Mouse (Mus musculus) adrenal gland, postnatal 25 days (tissue): ENCODE measurements at regions not wholly inside any gene's neighbourhood (a gene's known extent, or its start where the extent isn't known, plus 50 kb on each side); places are given as distances from the start of the nearest gene placed in this dataset.
A peak's percentile ranks its signal among the peaks of the same experiment; 100 is the strongest.

Experiments used
- DNase-seq: peaks from one replicate; pipeline ENCODE4 v3.0.0; 2021; ENCODE audit warnings: mixed read lengths

GRCm38 (mm10) chr8:103808580-103808979 lies 292.8 kb upstream of the Cdh5 start:
- no peak for DNase-seq

DNA sequence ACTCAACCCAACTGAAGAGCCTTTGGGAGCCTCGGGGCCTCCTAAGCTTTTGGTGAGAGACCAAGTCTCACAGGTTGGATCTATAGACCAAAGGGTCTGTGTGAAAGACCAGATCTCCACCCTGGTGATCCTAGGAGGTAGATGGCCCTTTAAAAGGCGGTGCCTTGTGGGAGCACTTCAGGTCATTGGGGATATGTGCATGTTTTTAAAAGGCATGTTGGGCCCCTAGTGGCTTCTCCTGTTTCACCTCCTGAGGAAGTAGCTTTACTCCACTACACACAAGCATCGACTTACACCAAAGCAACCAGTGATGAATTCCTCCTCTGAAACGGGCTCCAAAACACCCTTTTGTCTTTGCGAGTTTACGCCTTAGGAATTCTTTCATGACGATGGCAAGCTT lies 292.3 kb upstream of the Cdh5 start:
- DNase-seq = no peak

DNA sequence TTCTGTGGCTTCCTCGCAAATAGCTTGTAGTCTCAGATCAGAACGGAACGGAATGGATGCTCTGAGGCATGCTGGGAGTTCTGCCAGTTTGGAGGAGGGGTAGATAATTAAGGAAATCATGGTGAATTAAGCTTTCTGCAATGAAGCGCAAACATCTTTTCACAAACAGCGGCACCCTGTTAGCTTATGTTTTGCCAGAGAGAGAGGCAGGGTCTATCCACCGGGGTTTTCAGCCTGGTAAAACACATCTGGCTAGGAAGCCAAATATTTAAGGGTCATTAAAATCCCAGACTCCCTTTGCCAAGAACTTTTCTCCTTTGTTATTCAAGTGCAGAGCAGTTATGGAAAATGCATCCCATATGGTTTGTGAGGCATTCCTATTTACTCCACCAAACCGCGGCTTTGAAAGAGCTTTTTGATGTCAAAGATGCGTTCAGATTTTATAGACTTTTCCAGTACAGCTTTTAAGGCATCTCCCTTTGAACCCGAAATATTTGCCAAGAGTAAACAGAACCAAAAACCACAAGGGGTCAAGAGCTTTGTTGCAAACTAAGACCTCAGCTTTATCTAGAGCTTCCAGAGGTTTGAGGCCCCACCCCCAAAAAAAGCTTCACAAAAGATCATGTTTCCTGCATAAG lies 287.4 kb upstream of the Cdh5 start:
- no peak for DNase-seq

- DNase-seq = no peak
Measured at GRCm38 (mm10) chr8:103816101-103816894, 285.1 kb upstream of the Cdh5 start.

DNA sequence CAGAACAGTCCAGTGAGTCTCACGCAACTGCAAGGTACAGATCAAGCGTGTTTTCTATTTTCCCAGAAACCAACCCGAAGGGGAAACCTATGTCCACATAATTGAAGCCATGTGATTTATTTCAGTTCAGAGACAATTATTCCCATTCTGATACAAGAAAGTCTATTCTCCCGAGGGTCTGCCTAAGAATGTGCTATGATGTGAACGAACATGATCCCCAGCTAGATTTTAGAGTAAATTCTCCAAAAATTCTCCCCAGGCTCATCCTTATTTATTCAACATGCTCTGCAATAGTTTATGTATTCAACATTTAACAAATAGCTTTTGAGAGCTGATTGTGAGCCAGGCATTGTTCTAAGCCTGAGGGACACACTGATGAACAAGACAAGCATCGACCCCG lies 277.9 kb upstream of the Cdh5 start:
- no peak for DNase-seq

DNA sequence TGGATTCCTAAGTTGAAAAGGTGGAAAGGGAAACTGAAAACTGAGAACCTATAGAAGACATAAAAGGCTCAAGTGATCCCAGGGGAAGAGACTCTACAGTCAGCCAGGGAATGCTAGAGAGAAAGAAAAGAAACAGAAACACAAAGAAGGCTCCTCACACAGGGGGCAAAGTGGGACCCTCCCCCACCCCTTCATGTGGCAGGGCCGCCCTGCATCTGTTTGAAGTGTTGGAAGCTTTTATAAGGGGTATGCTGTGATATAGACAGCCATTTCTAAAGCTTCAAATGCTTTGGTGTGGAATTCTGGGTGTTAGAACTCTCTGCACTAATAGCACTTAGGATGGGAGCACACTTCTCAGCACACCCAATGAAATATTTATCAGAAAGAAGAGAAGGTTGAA lies 276.7 kb upstream of the Cdh5 start:
- DNase-seq = no peak

GRCm38 (mm10) chr8:103825289-103825688 lies 276.1 kb upstream of the Cdh5 start:
- DNase-seq = no peak

GRCm38 (mm10) chr8:103830416-103830815 lies 271.0 kb upstream of the Cdh5 start:
- DNase-seq = no peak

DNA sequence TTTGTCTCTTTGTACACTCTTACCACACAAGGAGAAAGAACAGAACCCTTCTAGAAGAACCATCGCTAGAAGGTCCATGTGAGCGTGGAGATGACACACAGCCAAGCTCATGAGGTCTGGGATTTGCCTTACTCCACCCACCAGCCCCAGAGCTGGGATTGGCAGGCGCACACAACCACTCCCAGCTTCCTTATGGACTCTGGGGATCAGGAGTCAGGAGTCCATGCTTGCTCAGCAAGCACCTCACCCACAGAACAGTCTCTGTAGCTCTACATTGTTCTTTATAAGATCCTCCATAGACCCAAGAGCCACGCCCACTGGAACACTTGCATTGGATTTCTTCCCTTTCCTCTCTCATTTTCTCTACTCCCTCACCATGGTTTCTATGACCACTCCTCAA lies 261.4 kb upstream of the Cdh5 start:
- no peak for DNase-seq

DNA sequence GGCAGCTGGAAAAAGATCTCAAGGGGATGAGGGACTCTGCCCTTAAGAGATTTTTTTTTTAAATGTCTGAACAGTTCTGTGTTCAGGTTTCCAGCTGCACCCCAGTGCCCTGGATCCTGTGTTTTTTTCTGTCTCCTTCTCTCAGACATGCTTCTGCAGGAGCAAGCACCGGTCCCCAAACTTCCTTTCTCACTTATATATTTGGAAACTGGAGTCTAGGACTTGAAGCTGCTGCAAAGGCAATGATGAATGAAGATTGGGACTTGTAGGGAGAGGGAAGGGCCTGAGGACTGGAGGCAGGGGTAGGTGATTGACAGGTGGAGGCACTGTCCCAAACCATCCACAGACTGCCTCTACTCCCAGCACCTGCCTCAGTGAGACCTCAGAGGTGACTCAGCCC lies 255.5 kb upstream of the Cdh5 start:
- DNase-seq = no peak

DNA sequence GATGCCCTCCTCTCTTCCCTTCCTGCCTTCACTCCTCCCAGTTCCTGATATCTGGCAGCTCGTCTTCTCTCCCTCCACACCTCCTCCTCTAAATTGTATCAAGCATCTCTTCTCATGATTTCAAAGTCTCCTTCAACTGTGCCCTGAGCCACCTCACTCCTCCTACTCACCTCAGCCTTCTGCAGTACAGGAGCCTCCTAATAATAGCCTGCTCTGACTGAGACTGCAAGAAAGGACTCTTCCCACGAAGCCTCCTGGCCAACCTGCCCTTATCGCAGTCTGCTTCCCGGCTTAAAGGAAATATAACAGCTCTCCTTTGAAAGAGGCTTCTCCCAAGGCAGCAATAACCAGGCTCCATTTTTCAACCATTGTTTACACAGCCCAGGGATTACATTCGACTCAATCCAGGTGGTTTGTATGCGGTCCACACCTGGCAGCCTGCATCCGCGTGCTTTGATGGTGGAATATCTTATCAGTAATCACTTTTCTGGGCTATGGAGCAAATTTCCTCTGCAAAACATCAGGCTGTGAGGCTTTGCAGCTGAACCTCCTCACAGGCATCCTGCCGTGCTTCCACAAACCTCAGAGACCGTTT lies 254.9 kb upstream of the Cdh5 start:
- no peak for DNase-seq

DNA sequence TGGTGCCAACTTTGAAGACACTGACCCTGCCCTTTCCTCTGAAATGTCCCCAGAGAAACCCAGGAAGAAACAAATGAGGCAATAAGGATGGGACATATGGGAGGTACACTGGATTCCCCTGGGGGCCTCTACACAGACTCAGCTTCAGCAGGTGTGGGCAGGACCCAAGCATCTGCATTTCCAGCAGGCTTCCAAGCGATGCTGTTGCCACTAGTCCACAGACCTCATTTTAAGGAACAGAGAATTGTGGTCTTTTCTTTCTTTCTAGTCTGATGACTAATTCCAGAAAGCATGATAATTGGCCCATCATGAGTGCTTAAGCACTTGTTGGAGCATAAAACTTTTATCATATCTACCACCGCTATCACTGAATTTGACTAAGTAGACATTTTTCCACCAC lies 251.6 kb upstream of the Cdh5 start:
- no peak for DNase-seq

DNA sequence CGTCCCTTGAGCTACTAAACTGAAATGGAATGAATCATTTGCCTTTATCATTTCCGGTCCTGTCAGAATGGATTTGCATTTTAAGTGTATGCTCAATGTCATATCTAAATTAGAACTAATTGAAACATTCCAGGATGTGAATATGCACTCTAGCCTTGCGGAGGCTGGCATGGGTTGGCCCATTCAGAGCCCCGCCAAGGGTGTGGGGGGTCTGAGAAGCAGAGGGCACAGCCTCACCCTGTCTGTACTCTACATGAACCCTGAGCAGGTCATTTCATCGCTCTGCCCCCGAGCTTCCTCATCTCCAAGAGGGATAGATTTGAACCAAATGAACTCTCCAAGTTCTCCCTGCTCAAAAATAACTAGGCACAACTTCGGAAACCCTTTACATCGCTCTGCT lies 250.1 kb upstream of the Cdh5 start:
- no peak for DNase-seq

DNA sequence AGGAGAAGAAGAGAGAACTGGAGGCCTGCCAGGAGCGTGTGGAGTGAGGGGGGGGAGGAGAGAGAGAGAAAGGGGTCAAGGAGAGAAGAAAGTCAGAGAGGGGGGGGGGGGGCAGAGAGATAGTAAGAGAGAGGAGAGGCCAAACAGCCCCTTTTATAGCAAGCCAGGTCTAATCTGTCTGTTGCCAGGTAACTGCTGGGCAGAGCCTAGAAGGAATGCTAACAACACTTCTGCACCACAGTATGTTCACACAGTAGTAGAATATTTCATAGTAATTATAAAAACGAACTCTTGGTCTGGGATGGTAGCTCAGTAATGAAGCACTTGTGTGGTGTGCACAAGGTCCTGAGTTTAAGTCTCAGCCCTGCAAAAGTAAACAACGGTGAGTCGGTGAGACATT lies 248.4 kb upstream of the Cdh5 start:
- no peak for DNase-seq

GRCm38 (mm10) chr8:103855291-103855690 lies 246.1 kb upstream of the Cdh5 start:
- DNase-seq = no peak

DNA sequence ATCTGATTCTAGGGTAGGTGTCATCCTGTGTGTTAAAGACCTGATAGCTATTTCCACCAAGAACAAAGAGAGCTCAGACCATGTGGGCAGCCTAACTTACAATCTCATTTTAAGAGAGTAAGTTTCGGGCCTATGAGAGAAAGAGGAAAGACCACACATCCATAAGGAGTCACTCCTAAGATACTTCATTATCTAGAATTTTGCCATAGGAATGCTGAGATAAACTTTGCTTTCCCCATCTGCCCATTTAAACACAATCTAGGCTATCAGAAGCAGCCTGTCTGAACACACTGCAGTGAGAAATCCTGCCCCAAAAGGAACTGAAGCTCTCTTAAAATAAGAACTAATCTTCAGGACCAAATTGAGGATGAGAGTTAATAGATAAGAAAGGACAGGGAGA lies 242.3 kb upstream of the Cdh5 start:
- DNase-seq = no peak

- peak; percentile 16 for DNase-seq
Measured at GRCm38 (mm10) chr8:103873598-103874502, 227.6 kb upstream of the Cdh5 start.

GRCm38 (mm10) chr8:103874506-103874905 lies 226.9 kb upstream of the Cdh5 start:
- DNase-seq = no peak

DNA sequence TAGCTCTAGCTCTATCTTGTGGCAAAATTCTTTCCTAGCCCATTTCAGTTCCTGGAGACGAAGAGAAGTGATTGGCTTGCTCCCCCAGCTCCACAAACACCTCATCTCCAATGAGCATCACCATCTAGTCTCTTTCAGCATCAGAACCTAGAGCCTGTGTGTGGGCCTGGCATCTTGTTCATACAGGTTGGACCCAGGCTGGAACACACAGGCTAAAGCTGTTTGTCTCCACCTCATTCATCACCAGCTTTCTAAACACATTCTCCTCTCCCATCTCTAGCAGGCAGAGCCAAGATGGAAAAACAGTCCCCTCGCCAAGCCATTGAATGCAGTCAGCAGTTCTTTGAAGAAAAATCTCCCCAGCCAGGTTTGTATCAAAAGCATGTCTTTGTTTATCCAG lies 221.9 kb upstream of the Cdh5 start:
- DNase-seq = no peak

GRCm38 (mm10) chr8:103880431-103881145 lies 220.8 kb upstream of the Cdh5 start:
- no peak for DNase-seq

DNA sequence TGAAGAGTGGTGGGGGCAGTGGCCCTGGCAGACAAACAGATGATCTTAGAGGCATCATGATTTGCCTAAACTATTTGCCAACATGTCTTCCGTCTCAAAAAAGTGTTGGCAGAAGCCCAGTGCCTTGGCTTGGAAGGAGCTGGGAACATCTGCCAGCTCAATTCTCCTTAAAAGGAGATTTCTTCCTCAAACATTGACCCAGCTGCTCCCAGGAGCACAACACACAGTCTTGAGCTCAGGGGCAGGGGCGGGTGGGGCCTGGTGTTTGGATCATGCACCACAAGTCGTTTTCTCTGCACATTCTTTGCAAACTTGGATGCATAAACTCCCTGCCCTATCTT lies 220.3 kb upstream of the Cdh5 start:
- DNase-seq = no peak
